Mouse (Mus musculus) liver, embryonic 13.5 days (tissue): Measurements from ENCODE around the gene Art3. TPM values are rescaled to one million over a fixed set of nuclear protein-coding genes. Genes with fewer than 3 reads are reported as not detected.

Experiments
- ATAC-seq: fragments of 200-750 bp; cut with Nextera tagmentation; 2 replicates; pipeline ENCODE4 v1.8.0; 2017; ENCODE audit warnings: low read depth, mild to moderate bottlenecking, moderate number of reproducible peaks, moderate library complexity
- DNase-seq: peaks from one replicate; pipeline ENCODE4 v3.0.0; 2022
- H3K27ac ChIP-seq: fragments of 300-500 bp; sonication (generic); 2 replicates; pipeline ENCODE4 v1.5.1; 2015; ENCODE audit warnings: moderate library complexity, mild to moderate bottlenecking, inconsistent platforms
- H3K27me3 ChIP-seq: fragments of 300-500 bp; sonication (generic); 2 replicates; pipeline ENCODE4 v1.6.1; 2015; ENCODE audit warnings: mild to moderate bottlenecking, inconsistent platforms
- H3K36me3 ChIP-seq: fragments of 300-500 bp; sonication (generic); 2 replicates; pipeline ENCODE4 v1.6.1; 2015; ENCODE audit warnings: mild to moderate bottlenecking, inconsistent platforms
- H3K4me1 ChIP-seq: fragments of 300-500 bp; sonication (generic); replicated peaks from 2 replicates; pipeline ENCODE4 v1.6.1; 2015; ENCODE audit warnings: inconsistent platforms
- H3K4me2 ChIP-seq: fragments of 300-500 bp; sonication (generic); 2 replicates; pipeline ENCODE4 v1.6.1; 2015; ENCODE audit warnings: inconsistent platforms, mild to moderate bottlenecking, moderate library complexity
- H3K4me3 ChIP-seq: fragments of 300-500 bp; sonication (generic); replicated peaks from 2 replicates; pipeline ENCODE4 v1.5.1; 2015; ENCODE audit warnings: mild to moderate bottlenecking, inconsistent platforms
- H3K9ac ChIP-seq: fragments of 300-500 bp; sonication (generic); 2 replicates; pipeline ENCODE4 v1.6.1; 2015; ENCODE audit warnings: mild to moderate bottlenecking, inconsistent platforms
- H3K9me3 ChIP-seq: fragments of 300-500 bp; sonication (generic); replicated peaks from 2 replicates; pipeline ENCODE4 v1.6.1; 2016; ENCODE audit warnings: inconsistent platforms
- WGBS: fragments of 180-500 bp; shearing (Covaris S2); methylation state at CpG from one replicate; pipeline ENCODE4 v1.1.7; 2015; ENCODE audit not compliant: insufficient replicate concordance; 5-methylcytosine and 5-hydroxymethylcytosine counted together
- polyA plus RNA-seq: library from polyadenylated mRNA; unstranded; fragments of >200 nt; fragmentation: Nextera tagmentation; extraction: Ambion mirVana; gene quantifications from 2 replicates; pipeline ENCODE4 v1.2.1, GENCODE M21; 2015

The Art3 gene
- polyA plus RNA-seq, 1 experiment from 2014 or later, result 1.3 TPM

- Histone ChIP-seq H3K4me3 (no peak overlapping the region), H3K9ac (no peak overlapping the region), H3K9me3 (no peaks in the 10 kb centered on the region), H3K27ac (no peak overlapping the region), H3K27me3 (no peaks in the 10 kb centered on the region), H3K4me1 (peaks cover 29% of the 10 kb centered on the region), H3K36me3 (no peaks in the 10 kb centered on the region), H3K4me2 (no peak overlapping the region)
- WGBS, result 10% methylated on average over 7 of the region's 7 CpGs
- no peak for ATAC-seq
- no peak for DNase-seq
These were observed 17.9 kb upstream of the Art3 start for GRCm38 (mm10) chr5:92313776-92314175.

GRCm38 (mm10) chr5:92318119-92318518, 13.5 kb upstream of the Art3 start:
- Histone ChIP-seq H3K4me2 (no peak overlapping the region), H3K4me1 (peaks cover 12% of the 10 kb centered on the region), H3K9ac (no peak overlapping the region), H3K9me3 (no peaks in the 10 kb centered on the region), H3K4me3 (no peak overlapping the region), H3K27me3 (no peaks in the 10 kb centered on the region), H3K36me3 (no peaks in the 10 kb centered on the region), H3K27ac (no peak overlapping the region)
- 45% methylated on average over 7 of the region's 7 CpGs for WGBS
- DNase-seq, result no peak
- ATAC-seq, result peak; percentile 53; the same call in 1 of the 2 replicates

GRCm38 (mm10) chr5:92318596-92318995, 13.0 kb upstream of the Art3 start:
- no peak overlapping the region for H3K9ac ChIP-seq
- no peaks in the 10 kb centered on the region for H3K9me3 ChIP-seq
- WGBS, result 68% methylated on average over 14 of the region's 14 CpGs
- H3K4me3 ChIP-seq, result no peak overlapping the region
- H3K27ac ChIP-seq, result no peak overlapping the region
- H3K36me3 ChIP-seq, result no peaks in the 10 kb centered on the region
- no peaks in the 10 kb centered on the region for H3K27me3 ChIP-seq
- ATAC-seq (no peak), DNase-seq (no peak)
- H3K4me2 ChIP-seq, result no peak overlapping the region
- peaks cover 10% of the 10 kb centered on the region for H3K4me1 ChIP-seq

GRCm38 (mm10) chr5:92321631-92322400, 9.8 kb upstream of the Art3 start:
- Histone ChIP-seq H3K27me3 (no peaks in the 10 kb centered on the region), H3K4me2 (no peak overlapping the region), H3K4me1 (peaks cover 7% of the 10 kb centered on the region; the same call in 1 of the 2 replicates), H3K9me3 (no peaks in the 10 kb centered on the region), H3K9ac (no peak overlapping the region), H3K4me3 (no peak overlapping the region), H3K27ac (no peak overlapping the region), H3K36me3 (no peaks in the 10 kb centered on the region)
- DNase-seq, result no peak
- 50% methylated on average over 8 of the region's 8 CpGs for WGBS
- no peak for ATAC-seq

- no peak overlapping the region for H3K4me3 ChIP-seq
- no peak overlapping the region for H3K9ac ChIP-seq
- no peaks in the 10 kb centered on the region for H3K9me3 ChIP-seq
- ATAC-seq, result no peak
- no peaks in the 10 kb centered on the region for H3K27me3 ChIP-seq
- no peak overlapping the region for H3K4me2 ChIP-seq
- no peak overlapping the region for H3K27ac ChIP-seq
- peaks cover 7% of the 10 kb centered on the region; the same call in 1 of the 2 replicates for H3K4me1 ChIP-seq
- DNase-seq, result no peak
- no peaks in the 10 kb centered on the region for H3K36me3 ChIP-seq
- WGBS, result 69% methylated on average over 4 of the region's 4 CpGs
These were observed 9.0 kb upstream of the Art3 start for GRCm38 (mm10) chr5:92322612-92323011.

- Histone ChIP-seq H3K4me3 (no peak overlapping the region), H3K27me3 (no peaks in the 10 kb centered on the region), H3K36me3 (no peaks in the 10 kb centered on the region), H3K9ac (no peak overlapping the region), H3K4me1 (peaks cover 7% of the 10 kb centered on the region; the same call in 1 of the 2 replicates), H3K9me3 (no peaks in the 10 kb centered on the region), H3K4me2 (no peak overlapping the region), H3K27ac (no peak overlapping the region)
- no peak for ATAC-seq
- DNase-seq, result no peak
- whole genome bisulfite sequencing, result 59% methylated on average over 5 of the region's 5 CpGs
These were observed 8.4 kb upstream of the Art3 start for GRCm38 (mm10) chr5:92323264-92323663.

GRCm38 (mm10) chr5:92327367-92327766, 4.3 kb upstream of the Art3 start:
- Histone ChIP-seq H3K4me1 (0 out of 2 replicates have a peak, but pooled peaks cover 12% of the 10 kb centered on the region), H3K9me3 (no peaks in the 10 kb centered on the region), H3K9ac (no peak overlapping the region), H3K27ac (no peak overlapping the region), H3K27me3 (no peaks in the 10 kb centered on the region), H3K4me3 (no peak overlapping the region), H3K36me3 (no peaks in the 10 kb centered on the region), H3K4me2 (no peak overlapping the region)
- DNase-seq (no peak), ATAC-seq (no peak)
- WGBS, result 11% methylated on average over 6 of the region's 6 CpGs

GRCm38 (mm10) chr5:92327929-92328328, 3.7 kb upstream of the Art3 start, which contains the start of gene Cxcl9:
Gene Cxcl9 (minus strand): TSS chr5:92328079.
- no peak within 1 kb of the TSS for H3K4me3 ChIP-seq
- ATAC-seq (no peak), DNase-seq (no peak)
- H3K27ac ChIP-seq, result no peak within 1 kb of the TSS
- H3K9ac ChIP-seq, result no peak within 1 kb of the TSS
- H3K27me3 ChIP-seq, result no peaks in the 10 kb centered on the region
- 65% methylated on average over 7 of the region's 7 CpGs for WGBS
- H3K4me1 ChIP-seq, result 0 out of 2 replicates have a peak, but pooled peaks cover 12% of the 10 kb centered on the region
- no peaks in the 10 kb centered on the region for H3K36me3 ChIP-seq
- H3K9me3 ChIP-seq, result no peaks in the 10 kb centered on the region
- no peak within 1 kb of the TSS for H3K4me2 ChIP-seq

GRCm38 (mm10) chr5:92331122-92331521, 505 bp upstream of the Art3 start:
- Histone ChIP-seq H3K4me1 (0 out of 2 replicates have a peak, but pooled peaks cover 5% of the 10 kb centered on the region), H3K4me3 (no peak overlapping the region), H3K27me3 (no peaks in the 10 kb centered on the region), H3K4me2 (no peak overlapping the region), H3K9me3 (no peaks in the 10 kb centered on the region), H3K27ac (no peak overlapping the region), H3K36me3 (no peaks in the 10 kb centered on the region), H3K9ac (no peak overlapping the region)
- WGBS, result 71% methylated on average over 12 of the region's 12 CpGs
- DNase-seq (no peak), ATAC-seq (no peak)

- H3K4me1 ChIP-seq, result 0 out of 2 replicates have a peak, but pooled peaks cover 5% of the 10 kb centered on the region
- no peaks in the 10 kb centered on the region for H3K9me3 ChIP-seq
- no peaks in the 10 kb centered on the region for H3K36me3 ChIP-seq
- no peaks in the 10 kb centered on the region for H3K27me3 ChIP-seq
- WGBS, result 67% methylated on average over 9 of the region's 9 CpGs
- no peak overlapping the region for H3K4me2 ChIP-seq
- no peak for ATAC-seq
- DNase-seq, result no peak
- H3K4me3 ChIP-seq, result no peak overlapping the region
- H3K9ac ChIP-seq, result no peak overlapping the region
- peak overlapping the region; percentile 63 for H3K27ac ChIP-seq
These were observed 773 bp downstream of the Art3 start for GRCm38 (mm10) chr5:92332359-92332840.

- no peak overlapping the region for H3K4me3 ChIP-seq
- 0 out of 2 replicates have a peak, but pooled peaks cover 3% of the 10 kb centered on the region for H3K4me1 ChIP-seq
- ATAC-seq (no peak), DNase-seq (no peak)
- no peaks in the 10 kb centered on the region for H3K36me3 ChIP-seq
- no peak overlapping the region for H3K27ac ChIP-seq
- no peak overlapping the region for H3K4me2 ChIP-seq
- no peaks in the 10 kb centered on the region for H3K9me3 ChIP-seq
- 55% methylated on average over 3 of the region's 3 CpGs for WGBS
- H3K27me3 ChIP-seq, result no peaks in the 10 kb centered on the region
- no peak overlapping the region for H3K9ac ChIP-seq
These were observed 5.1 kb downstream of the Art3 start for GRCm38 (mm10) chr5:92336743-92337142.

GRCm38 (mm10) chr5:92340606-92341005, 9.0 kb downstream of the Art3 start:
- Histone ChIP-seq H3K36me3 (no peaks in the 10 kb centered on the region), H3K9me3 (no peaks in the 10 kb centered on the region), H3K27ac (no peak overlapping the region), H3K27me3 (no peaks in the 10 kb centered on the region), H3K9ac (no peak overlapping the region), H3K4me1 (no peaks in the 10 kb centered on the region), H3K4me3 (no peak overlapping the region), H3K4me2 (no peak overlapping the region)
- no peak for ATAC-seq
- DNase-seq, result no peak
- 62% methylated on average over 4 of the region's 4 CpGs for WGBS
